Mouse (Mus musculus): Measurements from ENCODE around the gene Tusc2.

Tusc2 gene

GRCm38 (mm10) chr9:107545199-107545598, 17.9 kb upstream of the Tusc2 start:
- DNase-seq (ENCODE audit: low read depth, low spot score), result no peak

- DNase-seq (ENCODE audit: low read depth, low spot score), result peak; percentile 74
These were observed 17.5 kb upstream of the Tusc2 start for GRCm38 (mm10) chr9:107545602-107546001.

GRCm38 (mm10) chr9:107547026-107547425, 16.0 kb upstream of the Tusc2 start, which contains the start of gene Zmynd10:
TSS of gene Zmynd10 (plus strand) at chr9:107547298.
- peak; percentile 94 for DNase-seq (ENCODE audit: low read depth, low spot score)

- DNase-seq (ENCODE audit: low read depth, low spot score), result no peak
These were observed 15.1 kb upstream of the Tusc2 start for GRCm38 (mm10) chr9:107547957-107548356.

- no peak for DNase-seq (ENCODE audit: low read depth, low spot score)
These were observed 14.2 kb upstream of the Tusc2 start for GRCm38 (mm10) chr9:107548820-107549219.

- no peak for DNase-seq (ENCODE audit: low read depth, low spot score)
These were observed 13.6 kb upstream of the Tusc2 start for GRCm38 (mm10) chr9:107549297-107550074.

- no peak for DNase-seq (ENCODE audit: low read depth, low spot score)
These were observed 12.5 kb upstream of the Tusc2 start for GRCm38 (mm10) chr9:107550491-107551116.

- no peak for DNase-seq (ENCODE audit: low read depth, low spot score)
These were observed 11.8 kb upstream of the Tusc2 start, which contains the start of gene Rassf1 for GRCm38 (mm10) chr9:107551117-107551889. TSS of gene Rassf1 (plus strand) at chr9:107551555.

- no peak for DNase-seq (ENCODE audit: low read depth, low spot score)
These were observed 11.1 kb upstream of the Tusc2 start for GRCm38 (mm10) chr9:107551890-107552355.

GRCm38 (mm10) chr9:107552690-107553393, 10.2 kb upstream of the Tusc2 start:
- no peak for DNase-seq (ENCODE audit: low read depth, low spot score)

GRCm38 (mm10) chr9:107553541-107554318, 9.3 kb upstream of the Tusc2 start:
- peak; percentile 62 for DNase-seq (ENCODE audit: low read depth, low spot score)

- peak; percentile 100 for DNase-seq (ENCODE audit: low read depth, low spot score)
These were observed 8.7 kb upstream of the Tusc2 start for GRCm38 (mm10) chr9:107554319-107554825.

- DNase-seq (ENCODE audit: low read depth, low spot score), result no peak
These were observed 8.0 kb upstream of the Tusc2 start for GRCm38 (mm10) chr9:107555031-107555457.

GRCm38 (mm10) chr9:107555701-107556100, 7.4 kb upstream of the Tusc2 start:
- DNase-seq (ENCODE audit: low read depth, low spot score), result no peak

GRCm38 (mm10) chr9:107556346-107556745, 6.7 kb upstream of the Tusc2 start:
- no peak for DNase-seq (ENCODE audit: low read depth, low spot score)

GRCm38 (mm10) chr9:107565556-107565955, 2.5 kb downstream of the Tusc2 start:
- peak; percentile 50 for DNase-seq (ENCODE audit: low read depth, low spot score)

GRCm38 (mm10) chr9:107566041-107566709, 3.1 kb downstream of the Tusc2 start:
- peak; percentile 82 for DNase-seq (ENCODE audit: low read depth, low spot score)

- DNase-seq (ENCODE audit: low read depth, low spot score), result no peak
These were observed 3.8 kb downstream of the Tusc2 start for GRCm38 (mm10) chr9:107566855-107567254.

- no peak for DNase-seq (ENCODE audit: low read depth, low spot score)
These were observed 4.8 kb downstream of the Tusc2 start, which contains the start of gene Hyal2 for GRCm38 (mm10) chr9:107567702-107568319. TSS of gene Hyal2 (plus strand) at chr9:107567945.
